Mouse (Mus musculus): ENCODE results near the gene Sac3d1.

Gene Sac3d1

DNA sequence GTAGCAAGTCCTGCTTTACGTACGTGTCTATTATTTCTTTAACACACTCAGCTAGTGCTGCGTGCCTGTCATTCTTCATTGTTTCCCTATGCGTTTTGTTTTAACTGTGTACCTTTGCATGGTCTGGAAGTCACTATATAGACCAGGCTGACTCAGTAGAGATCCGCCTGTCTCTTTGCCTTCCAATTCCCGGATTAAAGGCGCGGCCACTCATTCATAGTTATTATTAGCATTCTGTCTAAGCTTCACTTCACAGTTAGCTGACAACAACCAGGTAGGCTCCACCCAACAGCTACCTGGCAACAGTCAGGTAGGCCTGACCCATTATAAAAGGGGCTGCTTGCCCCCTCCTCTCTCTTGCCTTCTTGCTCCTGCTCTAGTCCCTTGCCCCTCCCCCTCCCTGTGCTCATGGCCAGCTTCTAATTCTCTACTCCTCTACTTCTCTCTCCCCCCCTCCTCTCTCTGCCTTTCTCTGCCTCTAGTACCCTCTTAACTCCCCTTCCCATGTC, 281 bp upstream of the Sac3d1 start:
- DNase-seq = no peak

DNA sequence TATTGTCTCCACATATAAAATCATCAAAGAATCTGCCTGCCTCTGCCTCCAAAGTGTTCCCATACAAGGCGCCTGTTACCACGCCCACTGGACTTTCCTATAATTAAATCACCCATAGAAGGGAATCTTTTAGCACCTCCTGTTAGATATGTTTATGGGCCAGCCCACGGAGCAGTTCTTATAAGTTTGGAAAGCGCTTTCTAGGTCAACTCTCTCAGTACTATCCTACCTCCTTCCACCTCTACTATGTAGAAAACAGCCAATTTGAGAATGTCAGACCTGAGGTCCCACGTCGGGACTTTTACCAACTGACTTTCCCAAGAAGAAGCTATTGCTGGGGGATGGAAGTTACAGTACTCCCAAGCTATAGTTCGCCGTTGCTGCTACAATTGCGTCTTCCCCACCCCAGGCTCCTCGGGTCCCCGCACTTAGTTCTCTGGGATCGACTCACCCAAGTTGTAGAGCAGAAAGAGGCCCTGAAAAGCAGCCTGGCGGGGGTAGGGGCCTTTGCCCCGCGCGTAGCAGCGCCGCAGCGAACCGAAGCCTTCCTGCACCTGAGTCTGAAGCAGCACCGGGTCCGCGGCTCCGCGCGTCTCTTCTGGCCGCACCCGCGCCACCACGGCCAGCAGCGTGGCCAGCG, 984 bp downstream of the Sac3d1 start:
- DNase-seq = no peak

DNA sequence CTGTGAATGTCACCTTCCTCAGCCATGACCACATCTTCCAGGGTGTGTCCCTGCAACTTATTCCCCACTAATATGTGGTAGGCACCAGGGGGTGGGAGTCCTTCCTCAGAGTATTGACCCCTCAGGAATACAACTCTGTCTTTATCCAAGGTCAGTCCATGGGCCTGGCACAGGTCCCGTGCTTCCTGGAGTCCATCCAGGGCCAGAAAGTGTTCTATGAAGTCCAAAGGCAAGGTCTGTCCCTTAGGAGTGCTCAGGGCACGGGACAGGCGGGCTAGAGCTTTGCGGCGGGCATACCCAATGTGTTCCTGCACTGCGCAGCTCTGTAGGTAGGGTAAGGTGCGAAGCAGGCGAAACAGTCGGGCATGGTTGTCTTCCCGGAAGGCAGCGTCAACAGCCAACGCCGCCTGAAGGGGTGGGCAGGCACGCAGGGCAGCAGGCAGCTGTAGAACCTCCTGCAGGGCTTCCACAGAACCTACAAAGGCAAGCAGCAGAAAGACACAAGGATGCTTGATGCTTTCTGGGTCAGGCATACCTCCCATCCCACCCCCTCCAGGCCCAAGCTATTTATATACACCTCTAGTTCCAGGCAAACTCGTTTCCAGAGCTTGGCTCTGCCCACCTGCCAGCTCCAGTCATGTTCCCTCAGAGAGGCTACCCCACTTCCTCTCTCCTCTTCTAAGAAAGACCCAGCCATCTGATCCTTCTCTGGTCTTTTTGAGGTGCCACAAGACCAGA, 2.2 kb downstream of the Sac3d1 start:
- DNase-seq = no peak

DNA sequence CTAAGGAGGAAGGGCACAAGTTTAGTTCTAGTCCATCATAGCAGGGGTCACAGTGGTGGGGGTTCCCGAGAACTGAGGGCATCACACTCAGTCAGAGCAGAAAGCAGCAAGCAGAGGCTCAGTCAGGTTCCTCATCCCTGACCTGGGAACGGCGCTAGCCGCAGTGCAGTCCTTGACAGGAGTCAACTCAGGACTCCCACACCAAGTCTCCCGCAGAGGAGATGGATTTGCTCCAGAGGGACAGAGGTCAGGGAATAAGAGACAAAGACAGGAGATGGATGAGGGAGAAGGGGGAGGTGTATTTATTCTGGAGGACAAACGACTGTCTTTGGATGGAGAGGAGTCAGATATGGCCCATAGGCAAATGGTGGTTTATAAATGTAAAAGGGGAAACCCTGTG, 5.3 kb downstream of the Sac3d1 start:
- DNase-seq = no peak

DNA sequence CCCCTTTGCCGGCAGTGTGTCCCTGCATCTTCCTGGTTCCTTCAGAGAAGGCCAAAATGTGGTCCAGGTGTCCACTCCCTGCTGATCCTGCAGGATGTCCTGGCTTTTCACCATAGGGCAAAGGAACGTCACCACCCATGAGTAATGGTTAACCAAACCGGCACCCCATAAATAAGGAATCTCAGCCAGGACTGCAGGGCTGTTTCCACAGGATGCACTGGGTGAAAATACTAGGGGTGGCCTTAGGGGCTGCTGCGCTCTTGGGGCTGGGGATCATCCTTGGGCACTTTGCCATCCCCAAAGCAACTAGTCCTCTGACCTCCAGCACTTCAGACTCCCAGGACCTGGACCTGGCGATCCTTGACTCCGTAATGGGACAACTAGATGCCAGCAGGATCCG, 12.9 kb downstream of the Sac3d1 start, which contains the start of gene Naaladl1:
TSS of gene Naaladl1 (plus strand) at position 197 of the 400 bp plus-strand sequence.
- no peak for DNase-seq

DNA sequence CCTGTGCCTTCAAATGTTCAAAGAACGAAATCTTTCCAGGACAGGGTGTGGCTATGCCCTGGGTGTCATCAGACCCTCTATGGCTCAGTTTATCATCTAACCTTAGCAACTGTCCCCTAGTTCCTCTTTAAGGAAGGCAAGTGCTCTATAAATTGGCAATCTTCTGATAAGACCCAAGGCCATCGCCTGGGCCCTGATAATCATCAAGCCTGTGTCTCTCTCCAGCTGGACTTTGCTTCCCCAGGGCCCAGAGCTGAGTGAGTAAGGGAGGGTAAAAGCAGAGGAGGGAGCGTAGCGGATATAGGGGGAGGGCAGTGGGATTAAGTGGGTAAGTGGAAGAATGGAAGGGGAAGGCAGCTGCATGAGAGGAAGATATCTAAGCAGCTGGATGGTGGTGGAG, 14.0 kb downstream of the Sac3d1 start:
- no peak for DNase-seq

DNA sequence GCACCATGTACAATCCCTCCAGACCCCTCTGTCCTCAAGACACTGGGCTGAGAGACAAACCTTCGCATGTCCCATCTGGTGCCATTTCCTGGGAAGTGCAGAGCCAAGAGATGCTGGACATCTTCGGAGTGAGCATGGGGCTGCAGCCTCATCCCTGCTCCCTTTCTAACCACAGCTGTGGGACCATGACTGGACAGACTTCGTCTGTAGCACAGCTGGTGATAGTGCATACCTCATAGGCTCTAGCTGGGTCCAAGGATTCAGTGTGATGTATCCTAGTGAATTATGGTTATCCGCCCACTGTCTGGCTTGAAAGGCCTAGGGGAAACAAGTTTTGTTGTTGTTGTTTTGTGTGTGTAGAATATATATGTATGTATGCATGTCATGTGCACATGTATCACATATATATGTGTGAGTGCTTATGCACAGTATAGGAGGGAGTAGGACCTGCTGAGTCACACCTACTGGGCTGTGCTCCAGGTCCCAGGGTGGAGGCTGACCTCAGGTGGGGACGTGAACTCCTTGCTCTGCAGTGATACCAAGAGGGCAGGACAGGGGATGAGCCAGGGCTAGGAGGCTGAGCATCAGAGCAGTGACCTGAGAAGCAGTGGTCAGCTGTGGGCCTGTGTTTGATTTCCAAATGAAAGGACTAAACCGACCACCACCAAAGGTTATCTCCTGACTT, 16.1 kb downstream of the Sac3d1 start:
- DNase-seq = no peak

DNA sequence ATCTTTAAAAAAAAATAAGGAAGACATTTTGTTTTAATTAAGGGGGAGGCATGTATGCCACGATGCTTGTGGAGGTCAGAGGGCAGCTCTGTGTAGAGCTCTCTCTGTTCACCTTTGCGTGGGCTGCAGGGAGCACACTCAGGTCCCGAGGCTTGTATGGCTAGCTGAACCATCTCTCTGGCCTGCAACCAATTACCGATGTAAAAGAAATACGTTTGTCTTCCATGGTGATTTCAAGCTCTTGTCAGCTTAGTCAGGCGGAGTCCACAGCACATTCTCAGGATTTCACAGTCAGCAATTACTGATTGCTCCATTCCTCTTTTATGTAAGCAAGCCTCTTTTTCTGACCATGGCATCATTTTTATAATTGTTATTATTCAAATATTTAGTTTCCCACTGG, 17.3 kb downstream of the Sac3d1 start:
- DNase-seq = no peak

DNA sequence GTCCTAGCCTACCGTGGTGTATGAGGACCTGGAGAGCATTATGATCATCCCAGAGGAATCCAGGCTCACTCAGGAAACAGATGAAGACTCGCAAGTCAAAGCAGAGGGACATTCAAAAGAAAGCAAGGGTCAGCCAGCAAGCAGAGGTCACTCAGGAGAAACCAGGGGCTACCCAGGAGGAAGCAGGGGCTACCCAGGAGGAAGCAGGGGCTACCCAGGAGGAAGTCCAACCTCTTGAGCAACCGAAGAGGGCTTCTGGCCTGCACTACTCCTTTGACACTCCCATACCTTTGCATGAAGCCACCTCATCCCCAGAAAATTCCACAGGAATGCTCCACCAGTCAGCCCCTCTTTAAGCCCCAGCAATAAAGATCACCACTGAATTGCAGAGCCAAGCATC, 20.6 kb downstream of the Sac3d1 start:
- DNase-seq = no peak

DNA sequence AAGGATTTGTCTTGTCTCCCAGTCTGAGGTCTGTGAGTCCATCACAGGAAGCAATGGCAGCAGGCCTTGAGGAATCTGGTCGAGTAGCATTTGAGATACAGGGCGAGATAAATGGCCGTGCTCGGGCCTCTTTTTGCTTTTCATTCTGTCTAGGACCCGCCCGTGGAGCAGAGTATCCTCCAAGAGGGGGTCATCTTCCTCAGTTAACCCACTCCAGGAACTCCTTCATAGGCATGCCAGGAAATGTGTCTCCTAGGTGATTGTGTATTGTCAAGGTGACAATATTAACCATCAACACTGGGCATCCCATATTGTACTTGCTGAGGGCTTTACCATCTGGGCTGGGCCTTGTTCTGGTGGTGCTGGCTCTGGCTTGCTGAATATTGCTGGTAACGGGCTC, 24.3 kb downstream of the Sac3d1 start, which contains the start of gene AC131692.1:
TSS of gene AC131692.1 (plus strand) at position 301 of the 400 bp plus-strand sequence.
- no peak for DNase-seq

DNA sequence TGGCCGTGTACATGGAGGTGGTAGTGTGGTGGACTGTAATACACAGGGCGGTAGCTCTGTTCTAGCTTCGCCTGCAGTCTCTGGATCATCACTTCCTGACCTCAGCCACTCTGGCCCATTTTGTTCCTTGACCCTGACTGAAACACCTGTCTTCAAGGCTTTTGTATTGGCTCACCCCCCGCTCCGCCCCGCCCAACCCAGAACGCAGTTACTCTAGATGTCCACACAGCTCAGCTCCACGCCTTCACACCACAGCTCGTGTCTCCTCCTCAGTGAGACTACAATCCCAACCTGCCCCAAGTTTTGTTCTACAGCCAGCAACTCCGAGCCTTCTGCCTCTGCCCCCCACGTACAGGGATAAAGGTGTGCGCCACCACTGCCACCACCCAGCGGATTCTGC, 29.6 kb downstream of the Sac3d1 start:
- no peak for DNase-seq

DNA sequence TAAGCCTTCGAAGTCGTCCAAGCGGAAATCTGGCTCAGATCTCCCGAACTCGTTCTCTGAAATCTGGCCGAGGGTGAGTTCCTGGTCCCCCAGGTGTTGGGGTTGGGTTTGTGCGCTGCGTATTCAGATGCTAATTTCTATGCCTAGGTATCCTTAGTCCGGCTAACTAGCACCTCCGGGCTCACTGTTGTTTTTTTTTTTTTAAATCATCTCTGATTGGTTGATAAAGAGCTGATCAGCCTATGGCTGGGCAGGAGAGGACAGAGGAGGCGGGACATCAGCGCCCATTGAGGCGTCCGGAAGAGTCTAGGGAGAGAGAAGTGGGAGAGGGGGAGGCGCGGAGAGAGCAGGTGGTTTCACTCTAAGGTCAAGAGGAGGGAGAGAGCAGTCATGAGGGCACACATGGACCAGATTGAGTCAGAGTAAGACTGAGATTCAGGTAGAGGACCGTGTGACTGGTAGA, 33.0 kb downstream of the Sac3d1 start:
- DNase-seq = peak; percentile 69 to 74

DNA sequence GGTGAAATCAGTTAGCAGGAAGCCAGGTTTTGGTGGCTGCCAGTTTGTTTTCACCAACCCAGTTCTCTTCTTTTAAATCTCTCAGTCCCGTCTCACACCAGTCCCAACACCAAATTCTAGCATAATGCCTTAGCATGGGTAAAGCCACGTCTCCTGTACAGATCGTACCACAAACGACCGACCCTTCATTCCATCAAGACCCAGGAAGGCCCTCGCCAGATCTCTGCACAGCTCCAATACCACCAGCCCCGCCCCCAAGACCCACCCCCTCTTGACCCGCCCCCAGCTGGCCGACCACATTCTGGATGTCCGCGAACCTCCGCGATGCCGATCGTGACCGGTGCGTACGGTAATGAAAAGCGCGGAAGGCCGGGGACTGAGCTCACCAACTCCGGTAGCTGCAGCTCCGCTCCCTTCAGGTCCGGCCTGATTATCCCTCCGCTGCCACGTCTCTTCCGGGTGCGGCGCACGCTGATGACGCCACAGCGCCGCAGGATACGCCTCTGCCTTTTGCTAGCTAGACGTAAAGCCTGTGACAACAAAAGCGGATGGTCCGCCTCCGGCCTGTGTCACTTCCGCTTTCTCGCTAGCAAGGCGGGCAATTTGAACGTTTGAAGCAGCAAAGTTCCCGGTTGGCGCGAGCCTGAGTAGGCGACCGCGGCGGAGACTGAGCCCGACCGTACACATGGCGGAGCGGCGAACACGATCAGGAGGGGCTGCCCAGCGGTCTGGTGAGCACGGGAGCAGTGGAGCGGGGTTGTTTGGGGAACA, 33.8 kb downstream of the Sac3d1 start, which contains the start of the genes Zfpl1 and Cdca5:
TSS of gene Zfpl1 (minus strand) at position 479 of the 771 bp plus-strand sequence.
TSS of gene Cdca5 (plus strand) at position 506 of the 771 bp plus-strand sequence.
- DNase-seq = peak; percentile 96 to 99

DNA sequence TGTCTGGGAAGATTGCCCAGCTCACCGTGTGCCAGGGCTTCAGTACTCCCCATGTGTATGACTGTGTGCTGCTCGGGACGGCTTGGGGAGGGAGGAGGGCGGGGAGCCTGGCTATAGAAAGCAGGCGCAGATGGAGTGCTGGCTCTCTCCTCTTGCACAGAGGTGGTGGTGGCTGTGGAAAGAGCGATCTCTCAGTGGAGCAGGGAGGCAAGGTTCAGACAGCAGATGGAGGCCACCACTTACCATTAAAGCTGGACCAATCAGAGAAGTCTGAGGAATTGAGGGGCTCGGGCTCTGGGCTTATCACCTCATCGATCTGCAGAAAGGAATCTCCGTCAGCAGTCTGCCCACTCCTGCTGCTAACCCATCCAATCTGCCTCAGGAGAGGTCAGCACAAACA, 36.3 kb downstream of the Sac3d1 start, which contains the start of gene Gm28374:
TSS of gene Gm28374 (minus strand) at position 101 of the 400 bp plus-strand sequence.
- DNase-seq = no peak

DNA sequence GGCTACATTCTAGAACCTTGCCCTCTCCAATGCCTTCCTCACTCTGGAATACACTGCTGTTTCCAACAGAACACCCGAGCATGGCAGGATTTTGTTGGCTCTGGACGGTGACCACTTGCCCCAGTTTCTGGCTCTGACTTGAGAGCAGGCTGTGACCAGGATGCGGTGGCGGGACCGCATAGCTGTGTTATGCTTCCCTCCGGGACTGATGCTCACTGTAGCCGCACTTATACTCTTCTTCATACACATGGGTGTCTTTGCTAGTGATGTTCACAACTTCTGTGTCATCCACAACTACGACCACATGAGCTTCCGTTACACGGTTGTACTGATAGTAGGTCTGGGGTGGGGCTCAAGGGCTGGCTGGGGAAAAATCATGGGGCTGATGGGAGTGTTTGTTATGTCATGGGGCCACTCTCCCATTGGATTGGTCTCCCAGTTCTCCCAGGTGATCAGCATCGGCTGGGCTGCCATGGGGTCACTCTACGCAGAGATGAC, 38.4 kb downstream of the Sac3d1 start, which contains the start of gene Tmem262:
TSS of gene Tmem262 (plus strand) at position 51 of the 498 bp plus-strand sequence.
- DNase-seq = no peak

DNA sequence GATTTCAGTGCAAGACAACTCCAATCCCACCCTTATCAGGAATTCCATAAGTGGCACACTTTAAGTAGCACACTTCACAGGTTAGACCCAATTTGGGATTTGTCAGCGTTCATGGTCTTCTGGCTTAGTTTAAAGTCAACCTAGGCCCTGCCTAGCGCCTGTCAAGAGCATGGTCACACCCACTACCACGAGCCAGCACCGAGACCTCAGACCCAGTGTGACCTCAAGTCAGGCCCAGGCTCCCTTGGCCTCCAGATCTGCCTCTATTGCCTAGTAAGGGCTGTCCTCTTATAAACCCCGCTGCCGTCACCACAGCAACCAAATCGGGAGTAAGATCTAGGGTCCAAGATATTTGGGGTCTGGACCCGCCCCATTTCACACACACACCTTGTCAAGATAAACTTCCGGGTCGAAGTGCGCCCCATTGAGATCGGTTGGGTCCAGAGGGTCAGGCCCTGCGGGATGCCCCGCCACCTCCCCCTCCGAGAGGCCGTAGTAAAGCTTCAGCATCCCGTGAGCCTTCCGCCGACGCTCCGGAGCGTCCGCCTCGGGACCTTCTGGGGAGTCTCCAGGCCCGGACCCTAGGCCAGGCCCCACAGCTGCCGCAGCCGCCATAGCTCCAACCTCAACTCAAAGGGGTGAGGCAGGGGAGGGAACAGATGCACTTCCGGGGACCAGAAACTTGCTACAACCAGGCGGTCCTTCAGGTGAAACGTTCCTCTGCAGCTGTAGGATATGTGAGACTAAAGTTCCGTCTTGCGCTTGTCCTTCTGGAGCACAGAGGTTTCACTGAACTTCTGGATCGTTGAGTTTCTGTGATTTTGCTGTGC, 41.7 kb downstream of the Sac3d1 start, which contains the start of gene Vps51:
TSS of gene Vps51 (minus strand) at position 668 of the 830 bp plus-strand sequence.
- DNase-seq = peak; percentile 89 to 92

DNA sequence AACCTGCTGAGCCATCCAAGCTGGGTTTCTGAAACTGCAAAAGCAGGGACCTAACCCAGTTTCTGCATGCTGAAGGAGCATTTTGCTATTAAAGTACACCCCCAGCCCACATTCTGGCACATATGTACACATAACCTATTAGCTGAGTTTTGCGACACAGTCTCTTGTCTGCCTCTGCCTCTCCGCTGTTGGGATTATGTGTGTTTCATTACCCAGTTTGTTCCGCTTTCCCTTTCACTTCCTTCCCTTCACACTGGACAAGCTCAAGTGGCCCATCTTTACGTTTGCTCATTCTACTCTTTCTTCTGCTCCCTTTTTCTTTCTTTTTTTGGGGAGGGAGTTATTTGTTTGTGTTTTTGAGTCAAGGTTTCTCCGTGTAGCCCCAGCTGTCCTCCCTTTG, 44.6 kb downstream of the Sac3d1 start:
- no peak for DNase-seq

DNA sequence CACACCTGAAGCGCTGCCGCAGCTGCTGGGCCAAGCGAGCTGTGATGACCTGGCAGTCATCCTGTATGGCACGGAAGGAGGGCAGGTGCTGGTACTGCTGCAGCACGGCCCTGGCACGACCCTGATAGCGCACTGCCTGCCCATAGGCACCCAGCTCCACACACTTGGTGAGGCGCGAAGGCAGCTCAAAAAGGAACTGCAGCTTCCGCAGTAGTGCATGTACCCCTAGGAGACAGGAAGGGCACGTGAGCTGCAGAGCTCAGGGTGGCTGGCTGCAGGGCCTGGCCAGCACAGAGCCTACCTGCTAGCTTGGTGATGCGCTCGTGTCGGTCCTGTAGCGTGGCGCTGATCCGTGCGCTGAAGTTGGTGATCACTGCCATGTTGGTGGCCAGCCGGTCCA, 47.2 kb downstream of the Sac3d1 start:
- DNase-seq = no peak

DNA sequence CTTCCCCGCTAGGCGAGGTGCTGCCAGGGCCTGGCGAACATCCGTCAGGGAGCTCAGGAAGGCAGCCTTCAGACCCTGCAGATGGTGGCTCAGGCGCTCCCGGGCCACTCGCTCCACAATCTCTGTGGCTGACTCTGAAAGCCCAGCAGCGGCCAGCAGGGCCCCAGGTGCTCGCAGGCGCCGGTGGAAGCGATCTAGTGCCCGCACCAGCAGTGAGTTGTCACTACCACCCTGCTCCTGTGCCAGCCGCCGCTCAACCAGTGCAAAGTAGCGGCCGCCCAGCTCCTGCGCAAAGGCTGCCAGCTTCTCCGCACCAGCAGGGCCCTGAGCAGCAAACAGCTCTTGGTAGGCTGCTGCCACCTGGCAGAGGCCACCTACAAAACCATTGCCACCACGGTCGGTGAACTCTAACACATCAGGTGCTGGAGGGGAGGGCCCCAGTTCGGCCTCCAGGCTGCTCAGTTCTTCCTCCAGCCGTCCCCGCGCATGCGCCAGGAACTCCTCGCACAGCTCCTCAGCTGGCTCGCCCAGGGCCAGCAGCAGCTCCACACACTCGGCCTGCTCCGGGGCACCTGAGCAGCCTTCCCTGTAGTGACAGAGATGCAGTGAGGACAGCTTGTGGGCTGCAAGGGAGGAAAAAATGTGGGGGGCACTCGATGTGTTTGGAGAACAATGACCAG, 47.7 kb downstream of the Sac3d1 start:
- no peak for DNase-seq

DNA sequence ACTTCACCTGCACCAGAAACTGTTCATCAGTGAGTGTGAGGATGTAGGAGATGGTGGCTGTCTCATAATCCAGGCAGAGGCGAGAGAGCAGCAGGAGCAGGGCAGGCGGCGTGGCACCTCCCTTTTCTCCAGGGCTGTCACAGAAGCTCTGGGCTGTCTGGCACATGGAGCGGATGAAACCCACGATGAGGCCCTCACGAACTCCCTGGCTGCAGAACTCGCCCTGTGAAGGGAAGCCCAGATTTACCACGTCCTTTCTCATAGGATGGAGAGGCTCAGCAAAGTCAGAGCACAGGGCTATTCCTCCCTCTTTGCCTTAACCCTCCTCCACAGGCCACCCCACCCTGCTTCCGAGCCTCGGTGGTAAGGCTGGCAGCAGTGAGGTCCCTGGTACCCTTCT, 48.6 kb downstream of the Sac3d1 start:
- DNase-seq = no peak
